Mouse (Mus musculus) ovary, adult 18-20 months (tissue): ENCODE results near the gene Plaur.
A peak's percentile ranks its signal among the peaks of the same experiment; 100 is the strongest.
"Not testable (repeated sequence)": the region's sequence is repeated elsewhere in the genome, so short reads cannot be mapped to it uniquely, and the experiment has no call there.

ENCODE experiments used
- DNase-seq: peaks from one replicate; pipeline ENCODE4 v3.0.0; 2022; ENCODE audit warnings: low spot score, mixed read lengths

Plaur gene

DNA sequence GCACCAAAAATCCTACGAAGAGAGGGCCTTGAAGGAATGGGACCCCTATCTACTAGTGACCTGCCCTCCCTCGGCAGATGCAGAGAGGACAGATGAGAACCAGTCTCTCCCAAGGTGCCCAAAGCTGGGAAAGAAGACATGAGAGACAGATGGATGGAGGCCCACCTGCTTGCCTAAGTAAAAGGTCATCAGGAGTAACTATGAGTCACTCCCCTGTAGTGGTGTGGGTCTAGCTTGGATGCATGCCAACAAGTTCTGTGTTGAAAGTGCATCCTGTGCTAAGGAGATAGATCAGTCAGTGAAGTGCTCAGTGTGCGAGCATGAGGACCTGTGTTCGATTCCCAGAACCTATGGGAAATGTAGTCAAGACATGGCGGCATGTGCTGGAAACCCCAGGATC lies 16.6 kb downstream of the Plaur start:
- DNase-seq: no peak

GRCm38 (mm10) chr7:24479685-24480084 lies 17.4 kb downstream of the Plaur start:
- DNase-seq: no peak

GRCm38 (mm10) chr7:24480121-24480941 lies 18.0 kb downstream of the Plaur start:
- DNase-seq: no peak

DNA sequence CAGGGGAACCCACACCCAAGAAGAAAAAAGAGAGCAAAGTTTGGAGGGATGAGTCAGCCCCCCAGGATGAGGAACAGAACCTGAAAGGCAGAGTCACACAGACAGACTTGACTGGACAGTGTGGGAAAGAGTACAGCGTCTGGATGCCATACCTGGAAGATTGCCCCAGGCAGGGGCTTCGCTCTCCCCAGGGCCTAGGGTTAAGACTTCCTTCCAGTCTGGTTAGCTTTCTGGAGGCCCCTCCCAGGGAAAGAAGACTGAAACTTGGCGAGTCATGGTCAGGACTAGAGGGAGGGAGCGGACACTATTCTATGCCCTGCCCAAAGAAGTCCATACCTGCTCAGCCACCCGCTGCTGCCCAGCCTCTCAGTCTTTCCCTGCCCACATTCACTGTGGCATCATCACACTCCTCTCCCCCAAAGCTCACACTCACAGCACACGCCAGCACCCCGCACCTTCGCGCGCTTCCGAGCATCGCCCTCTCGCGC lies 18.7 kb downstream of the Plaur start:
- DNase-seq: no peak

DNA sequence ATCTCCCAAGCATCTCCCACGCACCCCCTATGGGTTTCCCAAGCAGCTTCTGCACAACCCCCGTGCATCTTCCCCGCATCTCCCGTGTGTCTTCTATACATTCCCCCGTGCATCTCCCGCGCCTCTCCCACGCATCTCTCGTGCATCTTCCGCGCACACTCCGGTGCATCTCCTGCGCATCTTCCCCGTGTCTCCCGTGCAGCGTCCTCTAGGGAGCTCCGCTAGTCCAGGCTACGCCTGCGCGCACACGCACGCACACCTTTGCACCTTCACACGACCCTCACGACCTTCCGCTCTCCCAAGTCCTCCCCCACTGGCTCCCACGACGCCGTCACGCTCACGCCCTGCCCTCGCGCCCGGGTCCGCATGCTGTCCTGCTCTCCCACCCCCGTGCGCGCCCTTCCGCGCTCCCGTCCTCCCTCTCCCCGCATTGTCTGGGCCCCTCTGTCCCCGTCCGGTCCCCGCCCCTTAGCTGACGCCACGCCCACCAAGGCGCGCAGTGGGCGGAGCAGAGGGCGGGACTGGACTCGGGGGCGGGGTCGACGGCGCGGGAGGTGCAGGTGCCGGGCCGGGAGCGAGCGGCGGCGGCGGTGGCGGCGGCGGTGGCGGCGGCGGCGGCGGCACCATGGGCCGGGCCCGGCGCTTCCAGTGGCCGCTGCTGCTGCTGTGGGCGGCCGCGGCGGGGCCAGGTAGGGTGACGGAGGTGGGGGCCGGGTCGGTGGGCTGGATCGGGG lies 19.4 kb downstream of the Plaur start, which contains the start of gene Cadm4:
TSS of gene Cadm4 (plus strand) at position 550 of the 734 bp plus-strand sequence.
- DNase-seq: peak; percentile 69

- no peak for DNase-seq
Observed at GRCm38 (mm10) chr7:24482208-24483020, 20.1 kb downstream of the Plaur start.

GRCm38 (mm10) chr7:24483291-24483690 lies 21.0 kb downstream of the Plaur start:
- DNase-seq: not testable (repeated sequence)

GRCm38 (mm10) chr7:24485481-24485880 lies 23.2 kb downstream of the Plaur start:
- DNase-seq: no peak

DNA sequence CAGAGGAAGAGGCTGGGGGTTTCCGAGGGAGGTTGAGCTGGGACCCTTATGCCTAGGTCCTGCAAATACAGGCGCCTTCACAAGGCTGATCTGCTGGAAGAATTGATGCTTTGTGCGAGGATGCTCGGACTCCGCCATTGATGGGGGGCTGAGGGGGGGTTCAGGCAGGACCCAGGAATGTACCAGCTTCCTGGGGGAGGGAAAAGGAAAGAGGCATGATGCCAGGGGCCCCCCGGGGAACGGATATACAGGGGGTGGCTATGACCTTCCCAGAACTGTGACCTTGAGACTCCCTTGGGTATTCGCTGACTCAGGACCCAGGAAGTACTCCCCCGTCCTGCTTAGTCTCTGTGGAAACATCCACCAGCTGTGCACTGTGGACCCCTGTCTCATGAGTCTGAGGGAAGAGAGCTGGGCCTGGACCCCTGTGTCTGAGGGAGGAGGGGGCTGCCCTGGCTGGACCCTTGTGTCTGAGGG lies 24.4 kb downstream of the Plaur start:
- no peak for DNase-seq

- DNase-seq: no peak
Observed at GRCm38 (mm10) chr7:24487403-24487802, 25.1 kb downstream of the Plaur start.

DNA sequence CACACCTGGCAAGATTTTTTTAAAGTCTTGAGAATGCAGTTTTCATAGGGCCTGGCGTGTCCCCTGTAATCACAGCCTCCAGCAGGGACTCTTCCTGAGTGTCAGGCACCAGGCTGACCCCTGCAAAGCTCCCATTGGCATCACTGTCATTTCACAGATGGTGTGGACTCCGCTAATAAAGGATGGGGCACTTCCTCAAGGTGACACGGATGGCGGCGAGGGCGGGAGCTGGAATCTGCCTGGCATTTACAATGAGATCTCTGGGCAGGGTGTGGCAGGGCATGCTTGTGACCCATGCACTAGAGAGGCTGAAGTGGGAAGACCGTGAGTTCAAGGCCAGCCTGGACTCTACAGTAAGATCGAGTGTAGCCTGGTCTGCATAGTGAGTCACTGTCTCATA lies 26.0 kb downstream of the Plaur start:
- DNase-seq: no peak

GRCm38 (mm10) chr7:24499856-24500577 lies 37.7 kb downstream of the Plaur start:
- DNase-seq: no peak

GRCm38 (mm10) chr7:24500929-24501328 lies 38.6 kb downstream of the Plaur start:
- no peak for DNase-seq

DNA sequence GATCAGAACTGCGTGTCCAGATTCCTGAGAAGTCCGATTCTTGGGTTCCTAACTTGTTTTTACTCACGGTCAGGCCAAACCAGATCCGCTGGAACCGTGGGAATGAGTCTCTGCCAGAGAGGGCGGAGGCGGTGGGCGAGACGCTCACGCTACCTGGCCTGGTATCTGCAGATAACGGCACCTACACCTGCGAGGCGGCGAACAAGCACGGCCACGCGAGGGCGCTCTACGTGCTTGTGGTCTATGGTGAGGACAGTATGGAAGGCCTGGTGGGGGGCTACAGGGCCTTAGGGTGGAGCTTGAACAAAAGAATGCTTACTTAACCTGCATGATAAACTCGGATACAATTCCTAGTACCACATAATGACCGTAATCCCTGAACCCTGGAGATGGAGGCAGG lies 39.2 kb downstream of the Plaur start:
- DNase-seq: no peak

- DNase-seq: no peak
Observed at GRCm38 (mm10) chr7:24504004-24504403, 41.7 kb downstream of the Plaur start.

GRCm38 (mm10) chr7:24504868-24505267 lies 42.6 kb downstream of the Plaur start:
- no peak for DNase-seq

- no peak for DNase-seq
Observed at GRCm38 (mm10) chr7:24505447-24506064, 43.3 kb downstream of the Plaur start.

GRCm38 (mm10) chr7:24506065-24506459 lies 43.8 kb downstream of the Plaur start:
- DNase-seq: no peak

GRCm38 (mm10) chr7:24506476-24506837 lies 44.2 kb downstream of the Plaur start:
- no peak for DNase-seq

DNA sequence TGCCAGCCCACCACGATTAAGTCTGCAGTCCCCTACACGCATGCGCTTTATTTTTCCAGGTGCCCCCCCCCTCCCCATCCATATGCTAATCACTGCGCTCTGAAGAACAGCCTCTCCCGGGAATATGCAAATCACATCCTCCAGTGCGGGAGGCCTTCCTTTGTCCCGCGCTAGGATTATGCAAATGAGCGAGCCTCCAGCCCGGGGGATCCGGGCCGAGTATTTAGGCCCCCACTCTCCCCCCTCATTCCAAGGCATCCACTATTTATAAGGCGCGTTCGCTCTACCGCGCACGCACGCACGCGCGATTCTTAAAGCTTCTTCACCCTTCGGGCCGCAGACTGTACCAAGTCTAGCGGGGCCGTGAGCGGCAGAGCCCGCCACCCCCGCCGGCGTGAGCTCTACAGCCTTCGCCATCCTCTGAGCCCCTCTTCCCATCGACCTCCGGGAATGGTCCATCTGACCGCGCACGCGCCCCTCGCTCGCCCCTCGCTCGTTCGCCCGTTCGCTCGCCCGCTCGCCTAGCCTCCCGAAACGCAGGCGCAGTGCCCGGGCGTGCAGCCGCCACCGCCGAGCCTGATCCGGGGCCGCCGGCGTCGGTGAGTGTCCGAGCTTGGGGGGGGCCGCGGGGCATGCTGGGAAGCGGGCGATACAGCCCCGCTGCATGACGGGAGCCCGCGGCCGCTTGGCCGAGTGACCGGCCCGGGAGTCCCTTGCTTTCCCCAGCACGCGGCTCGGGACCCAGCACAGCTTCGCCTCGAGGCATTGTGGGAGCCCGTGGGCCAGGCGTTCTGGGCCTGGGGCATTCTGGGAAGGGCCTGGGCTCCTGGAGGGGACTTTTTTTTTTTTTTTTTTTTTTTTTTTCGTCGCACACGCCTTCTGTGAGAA lies 44.8 kb downstream of the Plaur start, which contains the start of gene Zfp428:
TSS of gene Zfp428 (plus strand) at position 169 of the 888 bp plus-strand sequence.
- DNase-seq: peak; percentile 73
